Mouse (Mus musculus) left cerebral cortex, postnatal 36 days (tissue): ENCODE measurements at regions not wholly inside any gene's neighbourhood (a gene's known extent, or its start where the extent isn't known, plus 50 kb on each side); places are given as distances from the start of the nearest gene placed in this dataset.
A peak's percentile ranks its signal among the peaks of the same experiment; 100 is the strongest.

Experiments
- DNase-seq, 2 experiments: peaks; one replicate each; pipeline ENCODE4 v3.0.0; 2021 to 2022; ENCODE audit warnings: low spot score in 2 of 2, mixed read lengths in 1 of 2
- intact Hi-C: fragments of 180-260 bp; cut with DNase I; formaldehyde crosslinking; loops from one replicate; pipeline ENCODE4 v1.15.1; 2025

DNA sequence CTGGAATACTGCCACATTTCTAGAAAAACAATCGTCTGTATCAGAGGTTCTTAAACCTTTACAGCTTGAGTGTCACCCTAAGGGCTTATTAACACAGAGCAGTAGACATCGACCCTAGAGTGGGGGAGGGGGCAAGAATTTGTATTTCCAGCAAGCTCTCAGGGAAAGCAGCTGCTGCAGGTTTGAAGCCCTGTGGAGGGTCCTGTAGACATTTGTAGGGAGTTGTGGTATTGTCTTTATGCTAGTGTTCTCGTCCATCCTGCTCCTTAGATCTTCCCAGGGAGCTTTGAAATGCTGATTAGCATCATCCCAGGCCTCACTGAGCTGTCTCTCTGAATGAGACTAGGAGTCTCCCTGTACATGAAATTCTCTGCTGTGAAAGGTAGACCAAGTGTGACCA, 196.0 kb downstream of the Ppp4r2 start:
- intact Hi-C loops = no loop called here
- DNase-seq = no peak

DNA sequence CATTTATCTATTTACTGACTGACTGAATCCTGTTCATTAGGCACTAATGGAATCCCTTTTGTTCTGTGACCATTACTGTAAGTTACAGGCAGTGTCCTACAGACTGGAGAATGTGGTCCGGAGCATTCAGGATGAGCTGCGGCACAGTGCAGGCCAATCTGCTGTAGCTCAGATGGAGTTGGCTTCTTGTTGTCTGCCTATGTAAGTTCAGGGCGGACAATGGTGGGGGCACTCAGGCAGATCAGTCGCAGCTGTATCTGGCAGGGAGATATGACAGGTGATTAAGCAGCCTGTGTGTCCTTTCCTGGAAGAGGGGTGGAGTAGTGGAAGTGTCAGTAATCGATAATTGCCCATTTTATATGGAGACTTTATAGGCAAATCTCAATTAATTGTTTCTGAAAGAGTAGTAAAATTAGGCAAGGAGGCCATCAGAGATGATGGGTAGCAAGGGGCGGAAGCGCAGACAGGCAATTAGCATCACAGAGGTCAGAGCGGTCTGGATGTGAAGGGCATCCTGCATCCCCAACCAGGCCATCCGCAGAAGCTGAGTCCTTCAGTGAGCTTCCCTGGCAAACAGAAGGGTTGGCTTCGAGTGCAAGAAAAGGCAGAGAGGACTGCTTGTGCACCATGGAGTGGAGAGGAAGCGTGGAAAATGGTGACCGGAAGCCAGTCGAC, 197.2 kb downstream of the Ppp4r2 start:
- intact Hi-C loops = no loop called here
- DNase-seq = no peak

DNA sequence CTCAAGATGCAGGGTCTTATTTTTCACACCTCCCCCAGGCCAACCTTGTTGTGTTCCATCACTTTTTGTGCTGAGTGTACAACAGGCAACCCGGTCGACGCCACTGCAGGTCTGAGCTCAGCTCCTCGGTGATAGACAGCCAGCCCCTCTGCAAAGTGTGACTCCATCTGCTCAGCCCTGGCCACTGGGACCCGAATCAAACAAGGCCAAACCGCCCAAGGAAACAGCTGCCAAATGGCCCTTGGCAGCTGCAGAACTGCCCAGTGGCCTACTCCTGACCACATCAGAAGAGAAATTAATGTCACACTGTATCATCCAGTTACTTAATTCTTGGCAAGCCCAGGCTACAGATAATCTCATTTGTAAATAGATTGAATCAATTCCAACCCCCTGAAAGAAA, 213.3 kb downstream of the Ppp4r2 start:
- intact Hi-C loops = no loop called here
- no peak for DNase-seq

DNA sequence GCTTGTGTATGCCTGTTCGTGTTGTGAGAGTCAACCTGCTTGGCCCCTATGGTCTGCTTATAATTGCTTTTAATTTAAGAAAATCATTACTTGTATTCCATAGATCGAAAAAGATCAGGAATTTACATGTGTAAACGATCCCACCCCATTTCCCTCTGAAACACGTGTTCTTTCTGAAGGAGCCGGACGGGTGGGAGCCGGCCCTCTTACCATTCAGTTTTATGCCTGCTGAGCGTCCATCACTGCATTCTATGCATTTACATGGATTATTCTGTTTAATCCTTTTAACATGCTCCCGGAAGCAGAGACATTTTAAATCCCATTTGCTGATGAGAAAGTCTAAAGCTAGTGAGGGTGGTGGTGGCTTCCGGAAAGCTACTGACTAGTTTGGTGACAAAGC, 213.8 kb downstream of the Ppp4r2 start:
- DNase-seq = no peak
- intact Hi-C loops = no loop called here

DNA sequence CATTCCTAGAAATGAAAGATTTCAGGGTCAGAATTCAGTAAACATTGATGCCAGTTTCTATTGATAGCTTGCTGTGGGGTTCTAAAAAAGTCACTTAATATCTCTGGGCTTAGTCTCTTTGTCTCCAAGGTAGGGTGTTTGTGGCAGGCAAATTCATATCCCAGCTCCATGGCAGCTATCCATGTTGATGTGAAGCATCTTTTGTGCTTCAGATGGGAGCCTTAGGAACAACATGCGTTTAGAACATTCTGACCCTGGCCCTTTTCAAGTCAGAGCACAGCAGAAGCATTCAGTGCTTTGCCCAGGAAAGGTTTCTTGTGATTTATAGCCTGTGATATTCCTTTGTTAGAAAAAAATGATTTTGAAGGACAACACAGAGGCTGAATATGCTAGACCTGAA, 215.0 kb downstream of the Ppp4r2 start:
- DNase-seq = no peak
- intact Hi-C loops = no loop called here

DNA sequence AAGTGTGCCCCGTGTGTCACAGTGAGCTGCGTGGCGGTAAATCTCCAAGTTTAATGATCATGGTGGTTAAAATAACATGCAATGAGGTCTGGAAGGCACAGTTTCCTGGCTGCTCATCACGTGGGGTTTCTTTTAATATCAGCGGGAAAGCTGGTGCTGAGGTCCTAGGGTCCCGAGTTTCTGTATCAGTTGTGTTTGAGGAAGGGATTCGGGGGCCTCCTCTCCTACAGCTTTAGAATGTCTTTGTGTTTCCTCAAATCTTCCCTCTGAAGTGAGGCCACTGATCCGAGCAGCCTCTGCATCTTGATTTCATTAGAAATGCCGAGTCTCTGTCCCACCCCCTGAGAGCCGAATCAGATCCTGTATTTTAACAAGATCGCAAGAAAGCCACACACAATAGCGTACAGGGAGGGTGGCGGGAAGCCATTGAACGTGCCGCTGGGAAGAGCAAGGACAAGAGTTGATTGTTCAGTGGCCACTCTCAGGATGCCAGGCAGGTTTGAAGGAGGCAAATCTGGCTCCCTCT, 215.5 kb downstream of the Ppp4r2 start:
- DNase-seq = no peak
- intact Hi-C loops = no loop called here

DNA sequence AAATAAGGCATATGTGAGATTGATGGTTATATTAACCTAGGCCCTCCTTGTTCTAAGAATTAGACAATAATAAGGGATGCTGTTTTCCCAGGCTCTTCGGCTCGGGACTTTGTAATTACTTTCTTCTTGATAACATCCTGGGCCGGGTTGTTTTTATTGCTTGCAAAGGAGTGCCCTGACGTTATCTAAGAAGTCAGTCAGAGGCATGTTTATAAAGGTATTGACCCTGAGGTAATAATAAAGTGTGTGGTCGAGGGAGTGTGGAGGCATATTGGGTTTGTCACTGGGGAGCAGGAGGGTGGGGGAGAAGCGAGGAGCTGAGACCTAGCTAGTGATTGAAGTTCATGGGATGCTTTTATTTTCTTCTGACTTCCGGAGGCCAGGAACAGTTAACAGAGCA, 221.5 kb downstream of the Ppp4r2 start:
- intact Hi-C loops = no loop called here
- no peak for DNase-seq

DNA sequence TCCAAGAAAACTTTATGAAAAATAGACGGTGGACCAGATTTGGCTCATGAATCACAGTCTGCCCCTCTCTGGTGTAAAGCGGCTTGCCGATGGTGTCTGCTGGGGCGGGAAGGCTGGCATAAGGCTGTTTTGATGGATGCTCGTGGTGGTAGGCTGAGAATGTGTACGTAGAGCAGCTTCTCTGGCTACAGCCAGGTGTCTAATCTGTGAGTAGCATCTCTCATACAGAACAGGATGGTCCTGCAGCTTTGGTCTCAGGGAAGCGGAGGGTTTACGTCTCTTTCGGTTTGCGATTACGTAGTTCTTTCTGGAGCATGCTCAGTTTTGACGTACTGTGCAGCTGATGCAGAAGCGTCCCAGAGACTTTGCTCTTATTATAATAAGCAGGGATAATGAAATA, 222.9 kb downstream of the Ppp4r2 start:
- intact Hi-C loops = no loop called here
- DNase-seq = peak; percentile 25 to 30

DNA sequence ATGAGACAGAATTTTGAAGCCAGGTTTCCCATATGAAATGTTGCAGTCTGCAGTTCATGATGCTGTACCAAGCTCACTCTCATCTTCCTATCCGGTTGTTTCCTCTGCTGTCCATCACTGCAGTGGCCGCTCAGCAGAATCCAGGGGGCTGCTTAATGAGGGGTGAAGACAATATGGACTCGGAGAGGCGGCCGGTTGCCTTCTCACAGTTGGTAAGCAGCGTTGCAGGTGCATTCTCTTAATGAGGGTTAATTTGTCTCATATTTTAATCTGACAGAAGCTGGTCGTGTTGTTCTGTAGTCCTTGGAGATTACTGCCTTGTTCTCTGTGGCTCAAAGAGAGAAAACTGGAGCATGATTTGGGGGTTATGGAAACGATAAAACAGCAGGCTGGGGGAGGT, 225.6 kb downstream of the Ppp4r2 start:
- intact Hi-C loops = no loop called here
- no peak for DNase-seq

DNA sequence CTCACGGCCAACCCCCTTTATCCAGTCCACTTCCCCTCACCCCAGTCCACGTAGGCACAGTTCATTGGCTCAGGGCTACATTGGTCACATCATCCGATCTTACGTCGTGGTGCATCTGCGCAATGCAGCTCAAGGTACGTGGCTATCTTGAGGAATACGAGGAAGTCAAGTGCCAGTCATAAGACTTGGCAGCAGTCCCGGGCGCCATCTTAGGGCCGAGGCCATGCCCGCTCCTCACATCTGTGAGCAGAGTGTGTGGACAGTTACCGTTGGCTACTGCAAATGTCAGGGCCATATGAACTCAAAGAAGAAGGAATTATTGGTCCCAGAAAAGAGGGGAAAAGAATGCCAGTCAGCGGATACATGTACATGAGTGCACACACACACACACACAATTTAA, 228.8 kb downstream of the Ppp4r2 start:
- no peak for DNase-seq
- intact Hi-C loops = no loop called here

DNA sequence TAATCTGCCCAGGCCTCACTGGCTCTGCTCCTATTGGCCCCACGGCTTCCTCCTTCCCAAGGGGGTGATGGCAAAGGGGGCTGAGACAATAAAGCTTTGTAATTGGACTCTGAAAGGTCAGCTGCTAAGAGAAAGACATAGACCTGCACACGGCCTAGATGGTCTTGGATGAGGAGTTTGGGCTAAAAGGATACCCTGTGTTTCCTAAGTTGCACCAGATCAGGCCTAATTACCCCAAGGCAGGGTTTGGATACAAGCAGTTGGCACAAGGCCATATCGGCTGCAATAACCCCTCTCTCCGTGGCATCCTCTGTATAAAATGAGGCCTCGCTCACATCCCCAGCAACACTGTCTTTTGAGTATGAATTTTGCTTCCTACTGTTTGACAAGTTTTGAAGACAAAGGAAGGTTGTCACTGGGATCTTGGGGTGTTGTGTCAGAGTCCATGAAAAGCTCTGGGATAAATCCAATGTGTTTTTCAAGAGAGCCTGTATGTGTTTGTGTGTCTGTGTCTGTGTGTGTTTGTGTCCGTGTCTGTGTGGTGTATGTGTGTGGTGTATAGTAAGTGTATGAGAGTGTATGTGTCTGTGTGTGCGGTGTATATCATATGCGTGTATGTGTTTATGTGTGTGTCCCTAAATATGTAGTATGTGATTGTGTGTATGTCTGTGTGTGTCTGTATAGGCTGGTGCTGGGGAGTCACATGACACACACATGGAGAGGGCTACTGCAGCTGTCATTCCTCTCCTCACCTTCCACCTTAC, 242.5 kb downstream of the Ppp4r2 start:
- intact Hi-C loops = no loop called here
- DNase-seq = no peak

DNA sequence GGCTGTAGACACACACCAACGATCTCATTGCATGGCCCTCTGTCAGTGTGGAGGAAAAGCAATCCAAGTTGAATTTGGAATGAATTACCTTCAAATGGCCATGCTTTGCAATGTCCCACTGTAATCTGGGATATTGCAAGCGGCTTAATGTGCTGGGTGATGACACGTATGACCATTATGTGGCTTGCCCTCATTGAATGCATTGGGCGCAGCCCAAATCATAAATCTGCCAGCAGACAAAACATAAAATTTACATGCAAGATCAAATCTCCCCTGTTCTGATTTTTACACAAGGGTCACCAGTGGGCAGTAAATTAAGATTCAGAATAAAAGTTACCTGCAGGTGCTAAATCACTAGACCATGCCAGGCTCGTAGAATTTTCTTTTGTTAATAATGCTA, 244.9 kb downstream of the Ppp4r2 start:
- DNase-seq = no peak
- intact Hi-C loops = no loop called here

DNA sequence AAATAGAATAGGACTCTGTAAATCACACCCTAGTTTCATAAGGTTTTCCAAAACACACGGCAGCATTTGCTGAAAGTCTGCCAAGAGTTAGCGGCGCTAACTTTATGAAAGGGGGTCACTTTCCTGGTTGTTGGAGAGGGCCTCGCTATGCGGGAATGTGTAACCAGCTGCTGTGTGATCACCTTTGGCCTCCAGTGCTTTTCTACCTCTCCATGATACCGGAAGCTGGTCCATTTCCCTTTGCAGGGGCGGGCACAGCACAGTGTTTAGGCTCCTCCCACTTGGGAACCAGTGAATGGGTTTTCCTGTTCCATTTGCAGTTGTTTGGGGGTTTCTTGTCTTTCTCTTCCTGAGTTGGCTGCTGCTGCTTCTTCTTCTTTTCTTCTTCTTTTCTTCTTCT, 250.3 kb downstream of the Ppp4r2 start:
- intact Hi-C loops = no loop called here
- DNase-seq = no peak

DNA sequence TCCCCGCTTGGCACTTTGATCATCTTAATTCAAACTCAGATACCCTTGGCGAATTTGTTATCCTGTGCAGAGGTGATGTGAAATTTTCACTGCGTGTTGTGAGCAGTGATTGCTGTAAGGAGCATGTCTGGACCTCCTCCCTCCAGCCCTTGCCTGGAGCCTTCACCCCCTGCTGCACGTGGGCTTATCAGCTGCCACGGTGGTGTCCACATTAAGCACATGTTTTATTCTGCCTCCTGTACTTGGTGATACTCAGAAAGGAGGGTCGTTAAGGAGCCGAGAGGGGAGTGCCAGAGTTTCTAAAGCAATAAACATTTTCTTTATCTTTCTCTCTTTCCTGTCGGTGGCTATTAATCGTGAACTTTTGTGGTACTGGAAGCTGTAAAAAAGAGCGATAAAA, 258.8 kb downstream of the Ppp4r2 start:
- intact Hi-C loops = no loop called here
- no peak for DNase-seq
